Mouse (Mus musculus) right cerebral cortex, postnatal 4 days (tissue): Measurements from ENCODE around the gene Gk.
A peak's percentile ranks its signal among the peaks of the same experiment; 100 is the strongest.

Experiments used
- DNase-seq: peaks from one replicate; pipeline ENCODE4 v3.0.0-alpha.2; 2022

The Gk gene

GRCm38 (mm10) chrX:85776544-85777087 lies at the start of gene Gk:
TSS of gene Gk (minus strand) at chrX:85776819.
- DNase-seq = peak; percentile 92

- no peak for DNase-seq
These were observed 28.2 kb upstream of the Gk start for GRCm38 (mm10) chrX:85804706-85805376.

DNA sequence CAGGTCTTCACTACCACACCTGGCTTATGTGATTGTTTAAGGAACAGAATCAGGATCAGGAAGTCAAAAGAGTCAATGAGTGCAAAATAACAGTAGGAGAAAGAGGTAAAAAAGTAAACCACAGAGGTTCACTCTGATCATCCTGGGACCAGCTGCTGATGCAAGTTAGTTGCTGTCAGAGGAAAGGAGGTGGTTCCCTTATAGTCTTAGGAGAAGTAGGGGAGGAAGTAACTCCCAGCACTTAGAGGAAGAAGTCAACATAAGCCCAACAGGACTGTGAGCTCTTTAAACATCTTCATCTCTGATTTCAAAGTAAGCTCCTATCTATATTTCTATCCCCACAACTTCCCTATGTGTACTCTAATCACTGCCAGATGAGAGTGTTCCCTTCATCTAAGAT lies 26.4 kb upstream of the Gk start:
- no peak for DNase-seq

DNA sequence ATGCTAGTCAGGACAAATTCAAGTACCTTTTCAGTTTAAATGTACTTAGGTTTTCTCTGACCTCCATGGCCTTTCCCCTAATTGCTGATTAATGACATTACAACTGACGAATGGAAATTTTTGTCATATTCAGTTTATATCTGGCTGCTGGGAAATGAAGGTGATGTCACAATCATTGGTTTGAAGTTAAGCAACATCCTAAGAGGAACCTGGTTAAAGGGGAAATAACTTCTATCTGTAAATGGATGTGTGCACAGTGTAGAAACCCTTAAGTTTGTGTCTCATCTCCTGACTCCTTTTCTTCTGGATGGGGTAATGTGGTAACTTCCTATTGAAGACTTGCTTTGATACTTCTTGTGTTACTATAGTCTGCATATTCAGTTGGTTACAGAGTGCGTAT lies 20.8 kb upstream of the Gk start:
- no peak for DNase-seq

DNA sequence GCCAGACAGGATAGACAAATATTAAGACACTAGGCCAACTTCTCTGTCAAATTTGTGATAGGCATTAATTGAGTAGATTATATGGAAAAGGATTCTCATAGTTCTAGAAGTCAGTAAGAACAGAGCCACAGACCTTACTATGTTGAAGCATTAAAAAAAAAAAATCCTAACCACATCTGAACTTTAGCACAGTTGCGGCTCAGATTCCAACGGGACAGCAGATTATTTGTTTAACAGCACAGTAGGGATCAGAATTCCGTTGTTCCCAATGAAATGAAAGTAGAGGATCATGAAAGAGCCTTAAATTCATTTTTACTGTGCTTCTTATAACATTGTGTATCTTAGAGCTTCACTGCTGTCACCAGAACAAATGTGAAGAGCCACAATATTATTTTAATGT lies 1.7 kb upstream of the Gk start:
- DNase-seq = no peak

GRCm38 (mm10) chrX:85777141-85777540 lies 522 bp upstream of the Gk start:
- DNase-seq = no peak

- DNase-seq = no peak
These were observed 608 bp downstream of the Gk start for GRCm38 (mm10) chrX:85775879-85776543.

DNA sequence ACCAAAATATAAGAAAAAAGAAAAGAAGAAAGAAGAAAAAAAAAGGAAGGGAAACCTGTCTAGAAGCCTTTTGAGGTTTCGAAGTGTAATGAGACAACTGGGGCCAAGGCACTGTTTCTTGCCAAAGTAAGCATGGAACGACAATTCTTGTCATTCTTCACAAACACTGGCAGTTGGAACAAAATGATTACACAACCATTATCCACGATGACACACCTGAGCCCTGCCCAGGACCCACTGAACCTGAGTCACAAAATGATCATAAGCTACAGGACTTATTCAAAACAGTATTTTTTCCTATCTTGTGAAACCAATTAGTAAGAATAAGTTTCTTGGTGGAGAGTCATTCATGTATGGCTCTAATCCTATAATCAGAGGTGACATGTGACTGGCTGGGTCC lies 5.3 kb downstream of the Gk start:
- DNase-seq = no peak

GRCm38 (mm10) chrX:85770747-85771146 lies 5.9 kb downstream of the Gk start:
- DNase-seq = no peak

DNA sequence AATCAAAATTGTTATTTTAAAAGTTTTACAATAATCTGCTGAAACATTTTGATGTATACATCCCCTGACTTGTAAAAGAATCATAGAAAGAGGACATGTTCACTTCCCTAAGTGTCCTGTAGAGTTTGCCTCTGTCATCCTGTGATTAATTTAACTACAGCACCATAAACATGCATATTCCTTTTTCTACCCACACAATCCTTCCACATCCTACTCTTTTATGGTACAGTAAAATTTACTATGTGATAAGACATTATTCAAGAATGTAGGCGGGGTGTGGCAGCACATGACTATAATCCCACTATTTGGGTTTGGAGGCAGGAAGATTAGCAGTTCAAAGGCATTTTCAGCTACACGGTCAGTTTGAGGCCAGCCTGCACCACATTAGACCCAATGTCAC lies 8.0 kb downstream of the Gk start:
- DNase-seq = no peak

GRCm38 (mm10) chrX:85756005-85756404 lies 20.6 kb downstream of the Gk start:
- DNase-seq = no peak

- no peak for DNase-seq
These were observed 32.8 kb downstream of the Gk start for GRCm38 (mm10) chrX:85743837-85744236.

DNA sequence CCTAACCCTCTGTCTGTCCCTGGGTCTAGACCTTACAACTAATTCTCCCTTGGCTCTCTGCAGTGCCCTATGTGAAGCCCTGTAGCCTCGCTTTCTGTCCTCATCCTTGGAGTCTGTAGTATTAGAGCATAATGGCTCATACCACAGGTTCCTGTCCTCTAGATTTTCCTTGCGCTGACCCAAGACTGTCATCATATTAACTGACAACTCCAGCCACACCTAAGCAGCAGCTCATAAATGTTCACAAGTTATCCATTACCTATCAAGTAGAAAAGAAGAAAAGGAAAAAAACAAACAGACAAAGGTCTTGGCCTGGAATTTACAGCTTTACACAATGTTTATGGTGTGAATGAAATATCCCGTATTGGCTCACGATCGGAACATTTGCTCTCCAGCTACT lies 43.4 kb downstream of the Gk start:
- DNase-seq = no peak

- no peak for DNase-seq
These were observed 45.3 kb downstream of the Gk start for GRCm38 (mm10) chrX:85731133-85731938.

- DNase-seq = no peak
These were observed 55.4 kb downstream of the Gk start for GRCm38 (mm10) chrX:85721226-85721625.

- no peak for DNase-seq
These were observed 66.2 kb downstream of the Gk start for GRCm38 (mm10) chrX:85710399-85710798.

DNA sequence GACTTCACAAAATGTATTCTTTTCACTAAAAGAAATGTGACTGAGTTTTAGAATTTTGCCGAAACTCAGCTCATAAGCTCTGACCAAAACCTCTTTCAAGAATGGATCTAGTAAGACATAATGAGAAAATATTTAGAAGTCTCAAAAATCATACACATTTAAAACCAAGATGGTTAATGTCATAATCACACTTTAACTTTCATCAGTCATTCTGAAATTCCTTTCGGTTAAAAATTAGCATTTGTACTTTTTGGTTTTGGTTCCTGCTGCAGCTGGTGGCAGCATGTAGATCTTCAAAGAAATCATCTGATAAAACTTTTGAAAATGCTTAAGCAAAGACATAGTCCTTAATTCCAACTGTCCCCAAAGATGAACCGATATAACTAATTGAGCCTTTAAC lies 70.9 kb downstream of the Gk start:
- DNase-seq = no peak

GRCm38 (mm10) chrX:85683723-85684122 lies 92.9 kb downstream of the Gk start:
- no peak for DNase-seq

DNA sequence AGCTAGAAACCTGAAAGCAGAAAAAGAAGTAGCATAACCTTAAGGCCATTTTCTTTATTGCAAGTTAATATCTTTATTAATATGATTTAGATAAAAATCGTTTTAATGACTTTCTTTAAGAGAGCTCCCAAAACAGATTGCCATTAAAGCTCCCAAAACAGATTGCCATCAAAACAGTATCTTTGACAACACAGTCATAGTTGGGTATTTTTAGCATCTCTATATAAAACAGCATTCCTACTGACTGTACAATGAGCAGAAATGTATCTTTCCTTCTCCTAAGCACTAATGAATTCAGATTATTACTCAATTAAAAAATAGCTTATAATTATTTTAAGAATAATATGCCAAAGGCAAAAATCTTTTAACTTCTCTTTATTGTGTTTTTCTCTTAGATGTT lies 94.5 kb downstream of the Gk start:
- no peak for DNase-seq

DNA sequence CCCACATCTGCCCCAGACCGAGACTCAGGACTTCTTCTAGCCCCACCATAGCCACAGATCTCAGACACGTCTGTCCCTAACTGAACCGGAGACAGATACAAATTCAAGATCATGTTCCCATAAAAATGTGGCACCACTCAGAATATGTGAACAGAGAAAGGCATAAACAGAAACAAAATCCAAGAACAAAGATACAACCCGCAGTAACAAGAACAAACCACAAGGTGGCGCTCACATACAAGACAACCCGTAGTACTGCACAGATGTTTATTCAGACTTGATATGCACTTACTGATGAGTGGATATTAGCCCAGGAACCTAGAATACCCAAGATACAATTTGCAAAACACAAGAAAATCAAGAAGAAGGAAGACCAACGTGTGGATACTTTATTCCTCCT lies 99.8 kb downstream of the Gk start:
- DNase-seq = peak; percentile 6
